Mouse (Mus musculus) megakaryocyte, embryonic 14.5 days (primary cell): Measurements from ENCODE around the gene Nsg1. TPM values are rescaled to one million over a fixed set of nuclear protein-coding genes. Genes with fewer than 3 reads are reported as not detected.

ENCODE experiments used
- H3K27me3 ChIP-seq: replicated peaks from 2 replicates; pipeline ENCODE3; 2012; ENCODE audit warnings: inconsistent platforms
- H3K36me3 ChIP-seq: replicated peaks from 2 replicates; pipeline ENCODE3; 2012; ENCODE audit warnings: low read length, inconsistent platforms, mixed read lengths
- H3K4me1 ChIP-seq: 2 replicates; pipeline ENCODE4 v1.6.1; 2012; ENCODE audit warnings: inconsistent platforms
- H3K4me3 ChIP-seq: replicated peaks from 2 replicates; pipeline ENCODE3; 2012; ENCODE audit warnings: moderate library complexity, mild to moderate bottlenecking, inconsistent platforms
- H3K9me3 ChIP-seq: 2 replicates; pipeline ENCODE4 v1.6.1; 2012; ENCODE audit warnings: inconsistent platforms
- FLI1 ChIP-seq: IDR thresholded peaks from 2 replicates; pipeline ENCODE4 v1.6.1; 2012; ENCODE audit warnings: low read length, inconsistent platforms, mixed read lengths
- GATA1 ChIP-seq: IDR thresholded peaks from 3 replicates; pipeline ENCODE4 v1.6.1; 2012; ENCODE audit warnings: mixed read lengths, low read length, inconsistent platforms, borderline replicate concordance
- polyA plus RNA-seq: library from polyadenylated mRNA; stranded (reverse); fragments of >175 nt; gene quantifications from 2 replicates; pipeline ENCODE4 v1.2.3, GENCODE M21; 2012; ENCODE audit warnings: low replicate concordance; ENCODE audit not compliant: insufficient read depth

Nsg1 gene
- polyA plus RNA-seq, 1 experiment, result not detected

DNA sequence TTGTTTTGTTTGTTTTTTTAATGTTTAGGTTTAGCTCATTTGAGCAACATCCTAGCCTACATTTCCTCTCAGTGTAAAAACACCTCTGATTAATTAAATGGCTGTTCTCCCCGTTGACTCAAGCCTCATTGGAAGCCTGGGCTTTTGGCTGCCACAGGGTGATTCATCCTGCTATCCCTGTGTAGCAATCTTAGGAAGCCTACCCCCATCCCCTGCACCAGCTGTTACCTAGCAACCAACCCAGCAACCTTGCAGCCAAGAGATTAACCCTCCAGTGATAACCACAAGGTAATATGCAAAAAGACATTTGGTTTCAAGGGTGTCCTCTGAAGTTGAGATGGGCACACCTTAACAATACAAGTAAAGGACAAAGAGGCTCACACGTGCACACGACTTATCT is 8.4 kb downstream of the Nsg1 start:
- Histone ChIP-seq H3K27me3 (peaks cover 25% of the 10 kb centered on the region), H3K4me3 (no peak overlapping the region), H3K36me3 (no peaks in the 10 kb centered on the region), H3K9me3 (peaks cover 23% of the 10 kb centered on the region), H3K4me1 (peaks cover 6% of the 10 kb centered on the region; the same call in 1 of the 2 replicates)
- TF ChIP-seq GATA1 (no peak), FLI1 (no peak)

DNA sequence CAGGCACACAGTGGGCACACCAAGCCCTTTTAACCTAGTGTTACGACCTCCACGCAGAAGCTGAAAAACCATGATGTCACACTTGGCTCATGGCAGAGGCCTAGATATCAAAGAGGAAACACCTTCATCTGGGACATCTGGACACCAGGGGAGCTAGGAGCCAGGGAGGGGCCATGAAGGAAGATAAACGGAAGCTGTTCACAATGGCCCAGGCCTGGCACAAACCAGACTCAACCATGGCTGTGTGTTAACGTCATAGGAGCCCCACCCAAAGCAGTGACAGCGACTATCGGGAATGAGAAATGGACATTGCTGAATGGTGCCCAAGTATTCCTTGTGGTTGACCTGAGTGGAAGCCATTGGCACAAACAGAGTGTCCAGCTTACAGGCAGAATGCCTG is 13.2 kb downstream of the Nsg1 start:
- Histone ChIP-seq H3K36me3 (no peaks in the 10 kb centered on the region), H3K4me3 (no peak overlapping the region), H3K9me3 (peaks cover 8% of the 10 kb centered on the region), H3K27me3 (peaks cover 11% of the 10 kb centered on the region), H3K4me1 (peaks cover 6% of the 10 kb centered on the region; the same call in 1 of the 2 replicates)
- no peak for TF ChIP-seq FLI1
- TF ChIP-seq GATA1, result no peak

DNA sequence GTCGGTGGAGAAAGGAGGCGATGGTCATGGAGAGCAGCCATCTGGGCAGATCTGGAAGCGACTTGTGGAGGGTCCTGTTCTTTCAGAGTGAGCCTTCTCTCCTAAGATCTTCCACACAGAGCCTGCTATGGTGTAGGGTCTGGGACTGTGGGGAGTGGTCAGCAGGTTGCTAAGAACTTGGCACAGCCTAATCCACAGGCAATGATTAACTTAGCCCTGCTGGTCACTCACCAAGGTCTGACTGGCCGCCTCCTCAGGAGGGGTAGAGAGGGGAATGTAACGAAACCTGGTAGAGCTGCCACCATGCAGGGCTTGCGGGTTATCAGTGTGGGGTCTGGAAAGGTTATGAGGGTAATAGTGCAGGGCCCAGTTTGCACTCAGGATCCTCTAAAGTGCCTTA is 18.8 kb downstream of the Nsg1 start:
- no peak for TF ChIP-seq GATA1
- TF ChIP-seq FLI1, result no peak
- H3K36me3 ChIP-seq, result peaks cover 19% of the 10 kb centered on the region

DNA sequence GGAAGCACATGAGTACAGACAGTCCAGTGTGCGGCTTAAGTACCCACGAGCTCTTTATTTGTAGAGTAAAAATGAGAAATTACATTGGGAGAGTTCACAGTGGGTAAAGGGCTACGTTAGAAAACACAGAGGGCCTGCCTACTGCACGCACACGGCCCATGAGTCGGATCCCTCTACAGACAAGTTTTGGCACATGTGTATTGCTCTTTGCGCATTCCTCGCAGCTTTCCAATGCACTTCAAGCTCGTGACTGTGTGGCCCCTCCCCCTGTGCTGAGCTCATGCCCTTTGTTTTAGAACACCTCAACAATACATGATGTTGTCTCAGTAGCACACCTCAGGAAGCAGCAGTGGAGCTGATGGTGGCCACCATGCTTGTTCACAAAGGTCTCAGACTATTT is 22.5 kb downstream of the Nsg1 start:
- H3K27me3 ChIP-seq, result no peaks in the 10 kb centered on the region
- H3K4me1 ChIP-seq, result peaks cover 11% of the 10 kb centered on the region
- TF ChIP-seq FLI1 (no peak), GATA1 (no peak)
- H3K36me3 ChIP-seq, result peaks cover 27% of the 10 kb centered on the region
- no peak overlapping the region for H3K4me3 ChIP-seq
- H3K9me3 ChIP-seq, result no peaks in the 10 kb centered on the region

More for the DNA sequence above, 18.8 kb downstream of the Nsg1 start:
- Histone ChIP-seq H3K4me3 (no peak overlapping the region), H3K9me3 (no peaks in the 10 kb centered on the region), H3K27me3 (peaks cover 2% of the 10 kb centered on the region), H3K4me1 (peaks cover 11% of the 10 kb centered on the region)

DNA sequence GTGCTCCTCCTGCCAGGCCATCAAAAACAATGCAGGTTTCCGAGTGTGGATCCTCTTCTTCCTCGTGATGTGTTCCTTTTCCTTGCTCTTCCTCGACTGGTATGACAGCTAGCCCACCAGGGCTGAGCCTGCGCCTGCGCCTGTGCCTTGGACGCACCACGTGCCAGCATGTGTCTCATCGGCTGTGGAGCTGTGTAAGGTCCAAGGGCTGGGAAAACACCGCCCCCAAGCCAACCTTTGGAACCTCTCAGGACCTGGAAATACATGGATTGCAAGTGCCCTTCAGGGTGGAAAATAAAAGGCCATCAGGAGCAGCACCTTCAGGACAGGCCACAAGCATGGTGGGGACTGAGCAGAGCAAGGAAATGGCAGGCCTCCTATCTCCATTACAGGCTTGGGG is 23.5 kb downstream of the Nsg1 start:
- Histone ChIP-seq H3K4me3 (no peak overlapping the region), H3K4me1 (peaks cover 11% of the 10 kb centered on the region), H3K36me3 (peaks cover 27% of the 10 kb centered on the region), H3K27me3 (no peaks in the 10 kb centered on the region), H3K9me3 (no peaks in the 10 kb centered on the region)
- TF ChIP-seq FLI1, result no peak

DNA sequence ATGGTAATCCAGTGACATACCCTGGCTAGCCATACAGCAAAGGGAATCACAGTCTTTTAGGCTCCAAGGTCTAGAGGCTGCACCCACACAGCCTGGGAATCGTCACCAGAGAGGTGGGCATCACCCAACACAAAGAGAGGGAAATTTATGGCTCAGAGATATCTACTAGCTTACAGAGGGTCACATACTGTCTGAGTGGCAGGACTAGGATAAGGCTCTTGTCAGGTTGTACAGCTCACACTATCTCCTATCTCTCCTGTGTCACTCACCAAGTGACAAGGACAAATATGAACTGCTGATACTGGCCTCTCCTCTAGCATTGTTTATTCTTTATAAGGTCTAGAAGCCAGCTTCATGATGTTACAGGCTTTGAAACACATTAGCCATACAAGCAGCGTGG is 30.4 kb downstream of the Nsg1 start:
- H3K36me3 ChIP-seq, result peaks cover 43% of the 10 kb centered on the region
- H3K9me3 ChIP-seq, result no peaks in the 10 kb centered on the region
- TF ChIP-seq GATA1 (no peak), FLI1 (no peak)
- no peaks in the 10 kb centered on the region for H3K27me3 ChIP-seq
- H3K4me1 ChIP-seq, result no peaks in the 10 kb centered on the region
- no peak overlapping the region for H3K4me3 ChIP-seq

DNA sequence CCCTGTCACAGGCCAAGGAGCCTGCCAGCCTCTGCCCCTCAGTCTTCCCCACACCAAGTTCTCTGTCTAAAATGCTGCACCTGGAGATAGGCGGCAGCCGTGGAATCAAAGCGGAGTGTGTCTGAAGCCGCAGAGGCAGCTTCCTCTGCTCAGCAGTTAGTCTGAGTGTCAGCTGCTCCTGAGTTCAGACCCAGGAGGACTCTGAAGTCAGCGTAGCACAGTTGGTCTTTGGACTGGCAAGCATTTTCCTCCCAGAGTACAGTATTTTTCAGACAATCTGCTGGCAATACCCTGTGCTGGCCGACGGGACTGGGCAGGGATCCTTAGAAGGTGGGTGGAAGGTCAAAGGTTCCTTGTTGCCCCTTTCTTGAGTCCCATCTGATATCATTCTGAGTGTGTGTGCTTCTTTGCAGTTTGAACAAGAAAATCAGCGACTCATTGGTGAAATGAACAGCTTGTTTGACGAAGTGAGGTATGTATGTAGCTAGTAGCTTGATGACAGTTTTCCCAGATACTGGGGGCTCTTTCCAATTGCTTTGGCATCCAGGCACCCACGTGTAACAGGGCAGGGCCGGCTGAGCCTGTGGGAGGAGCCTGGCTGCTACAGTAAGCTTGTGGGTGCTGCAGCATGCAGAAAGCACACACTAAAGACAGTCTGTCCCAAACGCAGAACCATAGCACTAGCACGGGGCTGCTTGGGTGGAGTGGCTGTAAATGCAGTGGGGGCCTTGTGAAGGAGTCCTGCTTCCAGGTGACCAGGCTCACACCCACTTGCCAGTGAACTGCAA is 33.0 kb downstream of the Nsg1 start:
- Histone ChIP-seq H3K4me3 (no peak overlapping the region), H3K27me3 (no peaks in the 10 kb centered on the region), H3K4me1 (no peaks in the 10 kb centered on the region), H3K36me3 (peaks cover 62% of the 10 kb centered on the region), H3K9me3 (no peaks in the 10 kb centered on the region)
- TF ChIP-seq FLI1 (no peak), GATA1 (no peak)

DNA sequence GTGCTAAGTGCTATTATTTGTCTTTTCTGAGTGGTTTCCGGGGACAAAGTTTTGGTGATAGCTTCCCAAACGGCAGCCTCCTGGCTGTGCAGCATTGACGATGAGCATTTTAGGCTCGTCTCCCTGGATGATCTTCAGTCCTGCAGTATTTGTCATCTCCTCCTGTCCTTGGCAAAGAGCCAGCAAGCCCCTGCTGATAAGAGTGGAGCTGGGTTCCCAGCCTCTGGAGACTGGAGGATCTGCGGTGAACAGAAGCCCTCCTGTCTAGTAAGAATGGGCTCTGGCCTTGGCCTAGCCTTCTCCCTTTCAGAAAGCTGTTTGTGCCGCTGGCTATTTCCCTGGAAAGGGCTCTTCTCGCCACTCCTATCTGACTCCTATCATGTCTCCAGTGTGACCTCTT is 38.0 kb downstream of the Nsg1 start:
- Histone ChIP-seq H3K27me3 (no peaks in the 10 kb centered on the region), H3K9me3 (no peaks in the 10 kb centered on the region), H3K4me3 (no peak overlapping the region), H3K36me3 (peaks cover 71% of the 10 kb centered on the region), H3K4me1 (no peaks in the 10 kb centered on the region)
- TF ChIP-seq FLI1 (no peak), GATA1 (no peak)

DNA sequence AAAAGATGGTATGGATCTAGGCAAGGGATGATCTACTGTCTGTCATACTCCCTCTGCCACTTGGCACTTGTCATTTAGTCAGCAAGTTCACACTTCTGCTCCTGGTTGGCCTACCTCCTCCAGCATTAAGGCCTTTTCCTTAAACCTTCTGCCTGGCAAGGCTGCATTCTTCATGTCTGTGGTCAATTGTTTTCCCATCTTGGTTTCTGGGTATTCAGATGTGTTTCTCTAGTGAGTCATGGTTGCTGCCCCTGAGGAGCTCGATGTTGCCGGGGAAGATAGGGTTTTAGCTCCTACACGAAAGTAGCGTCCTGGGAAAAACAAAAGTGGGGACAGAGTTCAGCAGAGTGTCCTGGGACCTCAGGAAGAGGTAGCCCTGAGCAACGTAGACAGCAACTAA is 40.4 kb downstream of the Nsg1 start:
- Histone ChIP-seq H3K4me3 (no peak overlapping the region), H3K27me3 (no peaks in the 10 kb centered on the region), H3K36me3 (peaks cover 78% of the 10 kb centered on the region), H3K4me1 (no peaks in the 10 kb centered on the region), H3K9me3 (no peaks in the 10 kb centered on the region)
- no peak for TF ChIP-seq FLI1
- no peak for TF ChIP-seq GATA1

DNA sequence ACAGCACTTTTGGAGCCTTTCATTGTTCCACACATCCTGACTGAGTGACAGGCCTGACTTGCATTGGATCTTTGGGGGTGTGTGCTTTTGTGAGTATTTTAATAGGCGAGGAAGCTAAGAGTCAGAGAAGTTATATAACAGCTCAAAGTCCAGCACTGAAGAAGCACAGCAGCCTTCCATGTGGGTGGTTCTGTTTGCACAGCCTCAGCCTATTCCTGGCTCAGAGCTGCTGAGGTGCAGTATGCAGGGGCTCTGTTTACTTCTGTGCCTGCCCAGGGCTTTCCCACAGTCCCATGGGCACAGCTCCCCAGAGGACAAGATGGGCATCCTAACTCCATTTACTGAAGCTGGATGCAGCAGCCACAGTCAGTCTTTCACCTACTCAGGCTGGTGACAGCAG is 42.7 kb downstream of the Nsg1 start:
- no peaks in the 10 kb centered on the region for H3K4me1 ChIP-seq
- H3K27me3 ChIP-seq, result no peaks in the 10 kb centered on the region
- TF ChIP-seq GATA1, result no peak
- no peaks in the 10 kb centered on the region for H3K9me3 ChIP-seq
- H3K36me3 ChIP-seq, result peaks cover 78% of the 10 kb centered on the region
- no peak overlapping the region for H3K4me3 ChIP-seq
